Mouse (Mus musculus): ENCODE data around the gene Irx6. TPM values are rescaled to one million over a fixed set of nuclear protein-coding genes. Genes with fewer than 3 reads are reported as not detected.

Gene Irx6
- total RNA-seq, 2 experiments from 2014 or later, result not detected

GRCm38 (mm10) chr8:92721936-92722321 lies 47.8 kb downstream of the Irx6 start:
- no peak for DNase-seq

DNA sequence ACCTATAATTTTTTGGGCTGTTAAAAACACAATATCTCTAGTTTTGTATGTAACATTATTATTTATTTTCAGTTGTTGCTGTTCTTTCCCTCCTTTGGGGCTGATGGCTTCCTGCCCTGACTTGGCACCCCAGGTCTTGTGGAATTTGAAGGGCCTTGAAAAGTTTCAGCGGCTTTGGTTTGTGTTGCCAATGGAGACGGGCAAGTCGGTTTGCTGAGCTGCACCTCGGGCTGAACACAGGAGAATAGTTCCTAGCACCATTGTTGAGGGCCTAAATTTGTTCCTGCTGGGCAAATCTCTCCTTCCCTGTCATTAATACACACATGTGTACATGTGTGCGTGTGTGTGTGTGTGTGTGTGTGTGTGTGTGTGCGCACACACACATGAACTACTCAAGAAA lies 49.2 kb downstream of the Irx6 start:
- DNase-seq, result peak; percentile 30

DNA sequence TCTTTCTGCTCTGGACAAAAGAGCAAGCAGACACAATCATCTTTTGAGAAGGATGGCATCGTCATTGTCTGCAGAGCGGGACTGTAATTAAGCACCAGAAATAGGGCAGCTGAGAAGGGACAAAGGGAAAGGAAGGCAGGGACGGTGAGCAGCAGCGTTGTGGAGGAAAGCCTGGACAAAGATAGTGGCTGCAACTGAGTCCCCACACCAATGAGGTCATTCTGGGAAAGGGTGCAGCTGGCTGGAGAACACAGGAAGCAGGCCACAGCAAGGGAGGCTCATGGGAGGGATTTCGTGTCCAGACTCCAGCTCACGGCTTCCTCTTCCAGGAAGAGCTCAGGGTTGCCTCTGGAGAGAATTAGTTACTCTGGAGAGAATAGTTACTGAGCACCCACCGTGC lies 49.9 kb downstream of the Irx6 start:
- DNase-seq, result no peak

GRCm38 (mm10) chr8:92724359-92724758 lies 50.3 kb downstream of the Irx6 start:
- no peak for DNase-seq

Other genes starting within 250 kb of the Irx6 start
- 10 to 100 TPM; 88.3 to 93.5 TPM for gene Mmp2, start 153.0 kb downstream of the Irx6 start, total RNA-seq (2021)
- 1 to 10 TPM; 2.5 to 2.6 TPM for gene Lpcat2, start 181.1 kb downstream of the Irx6 start, total RNA-seq (2021)
- under 1 TPM in 1 of 2 experiments, not detected in 1; 0.39 TPM for gene Capns2, start 227.1 kb downstream of the Irx6 start, total RNA-seq (2021)

Measured in adrenal gland, postnatal 10 days (tissue).